Mouse (Mus musculus): ENCODE measurements at regions not wholly inside any gene's neighbourhood (a gene's known extent, or its start where the extent isn't known, plus 50 kb on each side); places are given as distances from the start of the nearest gene placed in this dataset.
A peak's percentile ranks its signal among the peaks of the same experiment; 100 is the strongest.

- DNase-seq, result no peak
These were observed 126.9 kb upstream of the A230072I06Rik start for GRCm38 (mm10) chr8:12151679-12152078.

- no peak for DNase-seq
These were observed 125.8 kb upstream of the A230072I06Rik start for GRCm38 (mm10) chr8:12152825-12153224.

GRCm38 (mm10) chr8:12156893-12157292, 121.7 kb upstream of the A230072I06Rik start:
- no peak for DNase-seq

DNA sequence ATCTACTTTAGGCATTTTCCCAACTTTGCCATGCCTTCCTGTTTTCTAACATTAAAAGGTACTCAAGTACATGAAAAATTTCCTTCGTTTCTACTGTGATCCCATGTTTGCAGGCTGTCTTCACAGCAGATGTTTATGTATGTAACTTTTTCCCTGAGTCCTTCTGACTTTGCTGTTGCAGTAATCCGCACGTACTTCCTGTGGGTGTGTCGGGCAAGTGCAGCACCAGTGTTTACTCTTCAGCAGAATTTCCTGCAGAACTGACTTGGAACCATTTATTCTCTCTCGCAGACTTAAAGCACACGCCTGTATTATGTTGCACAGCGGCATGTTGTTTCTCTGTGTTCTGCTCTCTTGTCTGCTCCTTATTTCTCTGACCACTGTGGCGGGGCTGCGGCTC, 120.4 kb upstream of the A230072I06Rik start:
- DNase-seq, result no peak

DNA sequence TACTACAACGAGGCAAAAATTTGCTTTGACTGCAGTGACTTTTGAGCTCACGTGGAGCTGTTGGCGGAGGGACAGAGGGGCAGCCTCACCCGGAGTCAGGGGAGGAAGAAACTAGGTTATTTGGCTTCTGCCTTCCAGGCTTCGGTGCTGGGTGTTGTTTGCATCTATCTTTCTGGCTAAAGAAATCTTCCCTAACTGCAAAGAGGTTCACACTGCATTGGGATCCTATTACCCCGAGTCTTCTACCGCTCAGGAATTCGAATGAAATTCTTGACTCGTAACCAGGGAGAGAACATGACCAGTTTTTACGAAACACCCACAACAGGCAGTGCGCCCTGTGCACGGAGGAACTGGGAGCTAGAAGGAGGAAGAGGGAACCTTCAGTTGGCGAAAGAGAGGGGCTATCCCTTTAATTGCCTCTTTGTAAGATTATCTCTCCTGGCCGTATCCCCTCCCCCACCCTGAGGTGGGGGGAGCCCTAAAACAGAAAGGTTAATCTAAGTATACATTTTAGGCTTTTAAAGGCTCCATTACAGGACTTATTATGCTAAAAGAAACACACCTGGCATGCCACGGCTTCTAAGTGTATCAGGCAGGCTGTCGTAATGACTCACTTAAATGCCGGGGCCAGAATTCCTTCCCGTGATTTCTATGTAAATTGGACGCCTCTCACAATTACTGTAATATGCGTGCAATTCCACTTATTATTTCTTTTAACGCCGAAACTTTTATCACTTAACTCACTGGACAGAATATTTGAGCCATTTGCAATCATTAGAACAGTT, 115.5 kb upstream of the A230072I06Rik start:
- no peak for DNase-seq

DNA sequence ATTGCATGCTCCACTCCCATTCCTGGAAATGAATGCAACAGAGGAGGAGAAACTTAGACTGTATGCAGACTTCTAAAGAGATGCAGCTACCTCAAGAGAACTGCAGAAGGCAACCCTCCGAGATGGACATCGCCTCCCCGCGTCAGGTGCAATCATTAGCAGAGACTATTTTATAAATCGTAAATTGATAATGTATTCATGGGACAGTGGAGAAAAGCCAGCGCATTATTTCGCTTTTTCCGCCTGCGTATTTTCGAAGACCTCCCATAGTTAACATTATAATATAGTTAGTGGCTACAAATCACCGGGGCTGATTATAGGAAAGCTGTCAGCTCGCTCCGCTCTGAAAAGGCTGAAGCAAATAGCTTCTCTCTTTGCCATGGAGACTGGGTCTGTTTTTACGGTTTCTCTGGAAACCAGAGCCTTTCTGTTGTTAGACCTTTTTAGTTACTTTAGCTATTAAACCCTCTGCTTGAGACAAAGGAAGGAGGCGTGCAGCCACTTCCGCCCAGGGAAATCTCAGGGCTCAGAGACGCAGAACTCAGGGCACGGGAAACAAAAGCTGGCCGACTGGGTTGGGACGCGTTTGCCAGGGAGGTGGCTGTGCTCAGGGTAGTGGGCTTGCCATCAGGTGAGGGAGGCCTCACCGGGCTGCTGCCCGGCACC, 113.0 kb upstream of the A230072I06Rik start:
- DNase-seq, result no peak

GRCm38 (mm10) chr8:12171788-12172187, 106.8 kb upstream of the A230072I06Rik start:
- no peak for DNase-seq

DNA sequence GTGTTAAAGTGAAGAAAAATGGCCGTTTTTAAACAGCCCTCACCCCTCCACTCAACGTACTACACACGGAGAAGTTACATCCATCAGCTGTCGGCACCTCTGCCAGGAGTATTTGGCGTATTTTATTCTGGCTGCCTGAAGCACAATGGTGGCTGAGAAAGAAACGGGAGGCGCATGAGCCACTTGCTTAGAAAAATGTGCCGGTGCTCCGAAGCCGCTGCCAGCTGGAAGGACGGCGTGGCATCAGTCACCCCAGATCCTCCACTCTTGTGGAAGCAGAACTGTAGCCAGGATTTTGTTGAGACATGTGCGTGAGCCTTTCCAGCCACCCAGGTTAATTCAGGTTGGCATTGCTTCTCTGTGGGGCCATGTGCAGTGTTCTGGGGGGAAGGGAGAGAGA, 103.1 kb upstream of the A230072I06Rik start:
- DNase-seq, result no peak

DNA sequence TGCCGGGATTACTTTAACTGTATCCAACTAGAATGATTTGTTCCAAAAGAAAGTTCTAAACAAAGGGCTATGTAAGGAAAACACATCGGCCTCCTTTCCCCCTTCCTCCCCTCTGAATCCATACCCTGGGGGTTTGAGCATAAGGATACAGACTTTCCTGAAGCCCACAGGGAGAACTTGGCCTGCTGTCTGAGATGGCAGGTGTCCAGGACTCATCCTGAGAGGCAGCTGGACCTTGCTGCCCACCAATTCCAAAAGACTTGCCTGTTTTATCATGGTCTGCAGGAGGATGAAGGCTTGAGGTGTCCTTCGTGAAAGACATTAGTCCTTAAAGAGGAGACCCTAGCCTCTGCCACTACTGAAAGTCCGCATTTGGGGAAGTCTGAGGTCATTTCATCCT, 94.0 kb upstream of the A230072I06Rik start:
- no peak for DNase-seq

GRCm38 (mm10) chr8:12187366-12187765, 91.3 kb upstream of the A230072I06Rik start:
- no peak for DNase-seq

DNA sequence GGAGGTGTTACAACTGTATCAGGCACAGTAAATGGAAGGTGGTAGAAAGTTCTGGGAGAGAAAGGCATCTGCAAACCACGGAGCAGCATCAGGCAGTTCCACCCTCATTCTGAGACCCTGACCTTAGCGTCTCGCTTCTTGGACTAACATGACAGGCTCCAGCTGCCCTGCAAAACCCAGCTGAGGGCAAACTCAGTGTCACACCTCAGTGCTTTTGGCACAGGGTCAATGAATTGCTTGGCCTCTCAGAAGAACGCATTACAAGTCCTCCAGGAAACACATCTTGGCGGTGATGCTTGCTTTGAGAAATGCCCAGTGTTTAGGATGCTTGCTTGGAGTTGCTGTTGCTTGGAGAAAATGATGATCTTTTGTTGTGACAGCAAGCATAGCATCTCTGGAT, 90.2 kb upstream of the A230072I06Rik start:
- DNase-seq, result no peak

GRCm38 (mm10) chr8:12188960-12189359, 89.7 kb upstream of the A230072I06Rik start:
- no peak for DNase-seq

DNA sequence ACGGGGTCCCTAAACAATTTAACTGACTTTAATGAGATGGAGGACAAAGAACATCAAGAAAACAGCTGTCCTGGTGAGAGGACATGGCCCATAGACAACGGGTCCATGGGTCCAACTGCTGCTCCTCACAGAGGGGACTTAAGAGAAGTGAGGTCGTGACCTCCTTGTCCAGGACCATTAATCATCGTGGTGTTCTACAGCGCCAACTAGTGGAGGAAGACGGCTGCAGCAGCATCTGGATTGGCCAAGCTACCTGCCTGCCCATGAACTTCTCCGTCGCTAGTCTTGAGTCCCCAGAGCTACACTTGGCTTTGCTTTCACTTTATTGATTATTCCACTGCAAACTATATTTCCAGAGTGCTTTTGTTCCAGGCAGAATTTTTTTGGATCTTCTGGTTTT, 86.6 kb upstream of the A230072I06Rik start:
- DNase-seq, result peak; percentile 2 to 3

DNA sequence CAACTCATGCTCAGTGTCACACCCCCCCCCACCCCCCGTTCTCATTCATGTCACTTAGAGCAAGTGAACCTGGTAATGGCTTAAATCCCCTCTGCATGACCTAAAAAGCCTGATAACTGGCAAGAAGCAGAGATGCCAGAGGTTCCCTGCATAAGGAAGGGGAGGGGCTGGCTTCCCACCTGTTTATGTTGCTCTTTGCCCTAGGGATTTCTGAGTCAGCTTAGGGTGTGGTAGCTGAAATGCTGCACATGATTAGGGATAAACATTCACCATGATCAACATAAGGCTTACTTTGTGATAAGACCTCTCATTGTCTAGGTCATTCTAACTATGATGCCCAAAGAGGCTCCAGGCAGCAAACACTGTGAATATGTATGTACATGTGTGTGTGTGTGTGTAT, 72.7 kb upstream of the A230072I06Rik start:
- DNase-seq, result no peak

- no peak for DNase-seq
These were observed 71.2 kb upstream of the A230072I06Rik start for GRCm38 (mm10) chr8:12207412-12207811.

- DNase-seq, result no peak
These were observed 64.8 kb upstream of the A230072I06Rik start for GRCm38 (mm10) chr8:12213774-12214173.

DNA sequence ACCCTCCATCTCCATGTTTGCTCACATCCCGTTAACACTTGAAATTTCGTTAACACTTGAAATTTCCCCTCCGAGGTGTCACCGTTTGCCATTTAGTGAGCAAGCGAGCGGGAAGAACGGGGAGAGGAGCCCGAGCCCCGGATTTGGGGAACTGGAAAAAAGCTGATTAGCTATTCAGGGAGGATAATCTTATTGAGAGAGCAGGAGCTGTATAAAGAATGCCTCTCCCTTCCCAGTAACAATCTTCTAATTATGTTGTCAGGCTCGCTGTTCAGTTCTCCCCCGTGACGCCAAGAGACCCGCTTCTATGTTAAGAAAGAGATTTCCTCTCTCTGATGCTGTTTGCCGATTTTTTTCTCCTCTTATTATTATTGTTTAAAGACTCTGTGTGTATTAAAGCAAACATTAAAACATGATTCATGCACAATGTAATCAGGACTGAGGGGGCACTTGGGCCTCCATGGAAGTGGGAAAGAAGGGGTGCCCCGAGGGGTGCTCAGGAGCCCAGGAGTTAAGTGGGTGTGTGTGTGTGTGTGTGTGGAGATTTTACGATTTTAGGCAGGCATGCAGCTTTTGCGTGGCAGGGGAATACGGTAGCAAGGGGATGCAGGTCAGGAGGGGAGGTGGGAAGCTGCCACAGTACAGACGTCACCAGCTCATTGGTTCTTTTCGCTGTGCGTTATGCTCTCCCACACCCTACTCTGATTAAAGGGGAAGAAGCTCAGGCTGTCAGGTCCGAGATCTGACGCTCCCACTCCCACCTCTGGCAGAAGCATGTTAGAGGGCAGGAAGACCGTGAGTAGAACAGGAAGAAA, 64.2 kb upstream of the A230072I06Rik start:
- no peak for DNase-seq

GRCm38 (mm10) chr8:12221506-12221905, 57.1 kb upstream of the A230072I06Rik start:
- no peak for DNase-seq

GRCm38 (mm10) chr8:12223376-12223775, 55.2 kb upstream of the A230072I06Rik start:
- no peak for DNase-seq

Data from B cell, adult 2 months (primary cell).